Mouse (Mus musculus) hindbrain, embryonic 14.5 days (tissue): ENCODE data around the gene Igf2r. TPM values are rescaled to one million over a fixed set of nuclear protein-coding genes. Genes with fewer than 3 reads are reported as not detected.

ENCODE experiments used
- ATAC-seq: fragments of 200-750 bp; cut with Nextera tagmentation; 2 replicates; pipeline ENCODE4 v1.8.0; 2017; ENCODE audit warnings: moderate number of reproducible peaks, mild to moderate bottlenecking, moderate TSS enrichment, moderate library complexity; ENCODE audit not compliant: low FRiP score
- DNase-seq: peaks from one replicate; pipeline ENCODE4 v3.0.0-alpha.2; 2015; ENCODE audit warnings: low spot score
- H3K27ac ChIP-seq: fragments of 300-500 bp; sonication (generic); 2 replicates; pipeline ENCODE4 v1.5.1; 2014; ENCODE audit warnings: mild to moderate bottlenecking, moderate library complexity
- H3K27me3 ChIP-seq: fragments of 300-500 bp; sonication (generic); 2 replicates; pipeline ENCODE4 v1.6.1; 2014; ENCODE audit warnings: mild to moderate bottlenecking, low read length, mixed read lengths; ENCODE audit not compliant: control insufficient read depth, insufficient read depth
- H3K36me3 ChIP-seq: fragments of 300-500 bp; sonication (generic); replicated peaks from 2 replicates; pipeline ENCODE4 v1.6.1; 2014; ENCODE audit not compliant: control insufficient read depth, insufficient read depth
- H3K4me1 ChIP-seq: fragments of 300-500 bp; sonication (generic); replicated peaks from 2 replicates; pipeline ENCODE4 v1.6.1; 2014; ENCODE audit warnings: antibody characterized with exemption, low read length, mixed read lengths; ENCODE audit not compliant: control insufficient read depth, insufficient read depth
- H3K4me2 ChIP-seq: fragments of 300-500 bp; sonication (generic); replicated peaks from 2 replicates; pipeline ENCODE4 v1.6.1; 2014; ENCODE audit warnings: mild to moderate bottlenecking, moderate library complexity
- H3K4me3 ChIP-seq: fragments of 300-500 bp; sonication (generic); replicated peaks from 2 replicates; pipeline ENCODE4 v1.5.1; 2014; ENCODE audit warnings: mild to moderate bottlenecking, low read length
- H3K9ac ChIP-seq: fragments of 300-500 bp; sonication (generic); 2 replicates; pipeline ENCODE4 v1.6.1; 2014
- H3K9me3 ChIP-seq: fragments of 300-500 bp; sonication (generic); 2 replicates; pipeline ENCODE4 v1.6.1; 2016; ENCODE audit warnings: low read length; ENCODE audit not compliant: control insufficient read depth
- WGBS: fragments of 180-500 bp; shearing (Covaris S2); extraction: QIAGEN DNeasy Blood & Tissue Kit; methylation state at CpG from one replicate; pipeline ENCODE4 v1.1.7; 2014; 5-methylcytosine and 5-hydroxymethylcytosine counted together
- polyA plus RNA-seq: library from polyadenylated mRNA; unstranded; fragments of >200 nt; fragmentation: Nextera tagmentation; extraction: Ambion mirVana; gene quantifications from 2 replicates; pipeline ENCODE4 v1.2.1, GENCODE M21; 2014

Gene Igf2r
- polyA plus RNA-seq, result 13.1 and 14.9 TPM in 2 replicates

DNA sequence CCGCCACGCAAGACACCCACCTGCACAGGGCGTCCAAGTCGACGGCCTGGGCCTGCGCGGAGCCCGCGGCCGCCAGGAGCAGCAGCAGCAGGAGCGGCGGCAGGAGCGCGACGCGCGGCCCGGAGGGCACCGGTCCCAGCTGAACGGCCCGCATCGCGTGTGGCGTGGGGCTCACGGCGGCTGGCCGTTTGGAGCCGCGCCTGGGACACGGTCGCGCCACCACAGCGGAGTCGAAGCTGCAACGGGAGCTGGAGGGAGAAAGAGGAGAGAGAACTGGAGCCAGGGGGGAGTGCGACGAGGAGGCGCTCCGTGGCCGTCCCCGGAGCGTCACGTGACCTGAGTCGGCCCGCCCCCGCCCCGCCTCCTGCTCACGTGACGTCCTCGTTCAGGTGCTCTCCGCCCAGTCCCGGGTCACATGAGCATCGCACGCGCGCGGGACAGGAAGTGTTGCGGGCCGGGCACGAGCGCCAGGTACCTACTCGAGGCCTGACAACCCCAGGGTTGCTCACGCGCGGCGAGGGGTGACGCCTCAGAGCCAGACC lies at the start of gene Igf2r:
Gene Igf2r, minus strand, starts transcription at position 285 of the 542 bp plus-strand sequence.
- DNase-seq (peak; percentile 90), ATAC-seq (peak; percentile 95)
- Histone ChIP-seq H3K9me3 (no peaks in the 10 kb centered on the region), H3K4me1 (peaks cover 36% of the 10 kb centered on the region), H3K4me2 (peak within 1 kb of the TSS; percentile 82), H3K27me3 (no peaks in the 10 kb centered on the region), H3K4me3 (peak within 1 kb of the TSS; percentile 89), H3K9ac (peak within 1 kb of the TSS; percentile 79), H3K36me3 (0 out of 2 replicates have a peak, but pooled peaks cover 1% of the 10 kb centered on the region), H3K27ac (peak within 1 kb of the TSS; percentile 81; the same call in 1 of the 2 replicates)
- 3% methylated on average over 64 of the region's 67 CpGs for WGBS

DNA sequence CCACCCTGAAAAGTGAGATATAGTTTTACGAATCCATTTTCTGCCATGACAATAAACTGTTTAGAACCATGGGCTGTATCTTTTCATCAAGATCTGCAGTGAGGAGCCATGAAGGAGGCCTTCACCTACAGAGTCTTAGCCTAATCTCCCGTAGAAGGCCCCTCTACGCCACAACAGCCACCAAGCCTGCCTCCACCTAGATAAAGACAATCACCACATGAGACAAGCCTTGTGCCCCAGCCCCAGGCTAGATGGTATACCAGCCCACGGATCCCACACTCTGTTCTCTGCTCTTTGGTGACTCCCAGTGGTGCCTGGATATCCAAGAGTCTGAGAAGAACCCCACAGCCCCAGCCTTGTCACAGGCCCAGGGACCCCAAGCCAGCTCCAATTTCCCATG lies 46.4 kb upstream of the Igf2r start:
- Histone ChIP-seq H3K27ac (no peak overlapping the region), H3K9ac (no peak overlapping the region), H3K9me3 (no peaks in the 10 kb centered on the region; the same call in 1 of the 2 replicates), H3K4me2 (no peak overlapping the region), H3K36me3 (no peaks in the 10 kb centered on the region), H3K27me3 (no peaks in the 10 kb centered on the region), H3K4me1 (no peaks in the 10 kb centered on the region), H3K4me3 (no peak overlapping the region)
- DNase-seq (no peak), ATAC-seq (no peak)
- 90% methylated on average over 4 of the region's 4 CpGs for WGBS

DNA sequence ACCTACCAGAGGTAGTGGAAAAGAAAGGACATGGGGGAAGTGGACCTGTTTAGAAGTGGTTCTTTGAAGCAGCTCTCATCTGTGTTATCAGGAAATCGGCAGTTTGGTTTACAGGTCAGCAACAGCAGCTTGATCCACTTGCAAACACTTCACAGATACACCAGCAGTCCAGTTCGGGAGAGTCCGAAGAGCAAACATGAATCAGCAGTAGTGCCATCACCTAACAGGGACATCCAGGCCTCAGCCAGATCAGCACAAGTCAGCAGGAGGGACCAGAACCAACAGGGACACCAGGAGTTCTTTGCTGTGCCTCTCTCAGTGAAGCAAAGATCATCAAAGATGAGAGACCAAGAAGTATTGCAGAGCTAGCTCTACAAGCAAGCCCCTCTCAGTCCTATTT lies 45.0 kb upstream of the Igf2r start:
- DNase-seq, result no peak
- no peak overlapping the region for H3K4me2 ChIP-seq
- no peaks in the 10 kb centered on the region; the same call in 1 of the 2 replicates for H3K9me3 ChIP-seq
- H3K9ac ChIP-seq, result no peak overlapping the region
- ATAC-seq, result no peak
- WGBS, result 92% methylated on average over 3 of the region's 3 CpGs
- no peak overlapping the region for H3K27ac ChIP-seq
- H3K4me1 ChIP-seq, result 0 out of 2 replicates have a peak, but pooled peaks cover 4% of the 10 kb centered on the region
- H3K27me3 ChIP-seq, result no peaks in the 10 kb centered on the region
- no peaks in the 10 kb centered on the region for H3K36me3 ChIP-seq
- no peak overlapping the region for H3K4me3 ChIP-seq

- Histone ChIP-seq H3K4me2 (no peak overlapping the region), H3K9me3 (no peaks in the 10 kb centered on the region; the same call in 1 of the 2 replicates), H3K27me3 (no peaks in the 10 kb centered on the region), H3K4me3 (no peak overlapping the region), H3K4me1 (0 out of 2 replicates have a peak, but pooled peaks cover 4% of the 10 kb centered on the region), H3K9ac (no peak overlapping the region), H3K36me3 (no peaks in the 10 kb centered on the region), H3K27ac (no peak overlapping the region)
- 96% methylated on average over 1 of the region's 1 CpGs for WGBS
- DNase-seq (no peak), ATAC-seq (no peak)
Measured at GRCm38 (mm10) chr17:12810973-12811303, 41.5 kb upstream of the Igf2r start.

DNA sequence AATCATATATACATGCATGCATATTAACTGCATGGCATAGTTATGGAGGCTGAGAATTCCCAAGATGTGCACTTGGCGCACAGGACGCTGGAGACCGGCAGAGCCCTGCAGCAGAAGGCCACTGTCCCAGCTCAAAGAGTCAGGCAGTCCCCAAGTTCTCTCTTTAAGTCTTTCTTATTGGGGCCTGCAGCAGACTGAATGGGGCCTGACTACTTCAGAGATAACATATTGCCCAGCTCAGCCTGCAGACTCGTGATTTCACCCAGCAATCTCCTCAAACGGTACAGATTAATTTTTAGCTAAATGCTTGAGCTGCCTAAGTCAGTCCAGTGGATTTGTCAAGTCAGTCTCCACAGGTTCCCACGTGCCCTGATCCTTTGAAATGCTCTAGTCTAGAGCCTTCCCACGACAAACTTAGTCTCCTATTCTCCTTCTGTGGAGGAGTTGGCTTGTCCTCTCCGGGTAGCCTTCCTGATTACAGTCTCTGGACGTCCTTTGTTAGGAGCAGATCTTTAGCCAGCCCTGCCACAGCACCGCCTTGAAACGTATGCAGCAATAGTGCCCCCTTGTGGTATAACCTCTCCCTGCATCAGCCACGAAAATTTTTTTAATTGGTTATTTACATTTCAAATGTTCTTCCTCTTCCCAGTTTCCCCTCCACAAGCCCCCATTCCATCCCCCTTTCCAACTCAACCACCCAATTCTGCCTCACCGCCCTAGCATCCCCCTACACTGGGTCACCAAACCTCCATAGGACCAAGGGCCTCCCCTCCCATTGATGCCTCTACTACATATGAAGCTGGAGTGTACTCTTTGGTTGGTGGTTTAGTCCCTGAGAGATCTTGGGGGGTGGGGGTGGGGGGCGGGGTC lies 40.9 kb upstream of the Igf2r start:
- no peak overlapping the region for H3K9ac ChIP-seq
- no peak overlapping the region for H3K4me3 ChIP-seq
- H3K27me3 ChIP-seq, result no peaks in the 10 kb centered on the region
- no peaks in the 10 kb centered on the region; the same call in 1 of the 2 replicates for H3K9me3 ChIP-seq
- H3K27ac ChIP-seq, result no peak overlapping the region
- DNase-seq (peak; percentile 85), ATAC-seq (peak; percentile 86)
- 0 out of 2 replicates have a peak, but pooled peaks cover 4% of the 10 kb centered on the region for H3K4me1 ChIP-seq
- WGBS, result 26% methylated on average over 14 of the region's 14 CpGs
- H3K4me2 ChIP-seq, result no peak overlapping the region
- no peaks in the 10 kb centered on the region for H3K36me3 ChIP-seq

- WGBS, result 89% methylated on average over 6 of the region's 6 CpGs
- no peaks in the 10 kb centered on the region for H3K36me3 ChIP-seq
- no peak for ATAC-seq
Measured at GRCm38 (mm10) chr17:12808851-12809250, 39.4 kb upstream of the Igf2r start.

GRCm38 (mm10) chr17:12804584-12805445 lies 35.4 kb upstream of the Igf2r start:
- Histone ChIP-seq H3K27me3 (no peaks in the 10 kb centered on the region), H3K4me2 (no peak overlapping the region), H3K36me3 (no peaks in the 10 kb centered on the region), H3K9me3 (no peaks in the 10 kb centered on the region), H3K4me3 (no peak overlapping the region), H3K9ac (no peak overlapping the region), H3K27ac (no peak overlapping the region), H3K4me1 (no peaks in the 10 kb centered on the region)
- DNase-seq, result no peak
- ATAC-seq, result no peak

More at GRCm38 (mm10) chr17:12808851-12809250, 39.4 kb upstream of the Igf2r start:
- Histone ChIP-seq H3K9ac (no peak overlapping the region), H3K4me3 (no peak overlapping the region), H3K4me1 (0 out of 2 replicates have a peak, but pooled peaks cover 4% of the 10 kb centered on the region), H3K27me3 (no peaks in the 10 kb centered on the region), H3K27ac (no peak overlapping the region), H3K4me2 (no peak overlapping the region), H3K9me3 (no peaks in the 10 kb centered on the region; the same call in 1 of the 2 replicates)
- no peak for DNase-seq

DNA sequence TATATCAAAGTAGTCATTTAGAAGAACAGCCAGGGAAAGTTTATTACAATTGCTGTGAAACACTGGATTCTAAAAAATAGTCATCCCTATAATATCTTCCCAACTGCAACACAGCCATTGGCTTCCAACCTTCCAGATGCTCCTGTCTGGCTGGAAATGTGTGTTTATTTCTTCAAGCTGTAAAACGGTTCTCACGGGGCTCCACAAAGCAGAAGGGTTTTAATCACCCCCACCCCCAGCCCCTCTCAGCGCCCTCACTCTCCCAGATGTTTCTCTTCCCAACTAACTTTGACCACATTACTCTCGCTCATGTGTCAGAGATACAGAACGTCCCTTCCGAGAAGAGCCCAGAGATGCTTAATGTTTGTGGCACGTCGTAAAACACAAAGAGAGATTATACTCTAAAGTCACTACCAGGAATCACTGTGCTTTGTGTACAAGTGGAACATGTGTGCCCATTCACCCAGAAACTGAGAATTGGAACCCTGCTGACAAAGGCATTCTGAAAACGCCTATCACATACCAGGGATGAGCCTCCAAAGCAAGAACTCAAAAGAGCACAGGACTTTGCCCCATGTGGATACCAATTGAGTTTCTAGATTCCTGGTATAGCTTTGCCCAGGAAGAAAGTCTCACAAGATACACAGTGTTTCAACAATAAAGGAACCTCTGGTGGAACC lies 32.5 kb upstream of the Igf2r start:
- Histone ChIP-seq H3K9ac (no peak overlapping the region), H3K27me3 (no peaks in the 10 kb centered on the region), H3K9me3 (no peaks in the 10 kb centered on the region), H3K4me2 (no peak overlapping the region), H3K4me3 (no peak overlapping the region), H3K36me3 (no peaks in the 10 kb centered on the region), H3K4me1 (no peaks in the 10 kb centered on the region), H3K27ac (no peak overlapping the region)
- DNase-seq, result no peak
- WGBS, result 53% methylated on average over 9 of the region's 9 CpGs
- ATAC-seq, result no peak
